Comparison of ENCODE assay signal across 33 mouse cellular contexts in genomic region chr3:95806677-95807076, GRCm38 (mm10).
"Had no signal": no experiment of that assay in that cellular context is flagged by ENCODE, and none has a peak within 500 bp of the region (broad histone marks: within the 10 kb centered on the region; RNA-seq: fewer than 3 reads in every experiment).

No protein-coding gene starts in this region.

- H3K4me1 ChIP-seq: heart, embryonic 10.5 days; hindbrain, embryonic 10.5 days; hindbrain, embryonic 12.5 days; hindbrain, embryonic 13.5 days; hindbrain, embryonic 15.5 days; kidney, embryonic 15.5 days had no signal

- H3K4me2 ChIP-seq: heart, embryonic 11.5 days; heart, embryonic 12.5 days; heart, embryonic 13.5 days; heart, embryonic 15.5 days; hindbrain, embryonic 12.5 days; hindbrain, embryonic 13.5 days; hindbrain, embryonic 14.5 days; hindbrain, embryonic 15.5 days; kidney, embryonic 15.5 days had no signal

- H3K4me3 ChIP-seq: heart, embryonic 10.5 days; heart, embryonic 12.5 days; heart, embryonic 13.5 days; heart, embryonic 15.5 days; hindbrain, embryonic 10.5 days; hindbrain, embryonic 12.5 days; hindbrain, embryonic 13.5 days; hindbrain, embryonic 15.5 days; kidney, embryonic 15.5 days; layer of hippocampus, adult 2 months; left cerebral cortex, adult 2 months had no signal

- ATAC-seq: hindbrain, embryonic 16.5 days; hindbrain, postnatal 0 days; inflammation-experienced regulatory T-cells, adult 6 months; intestine, postnatal 0 days had no signal

- H3K9ac ChIP-seq: heart, embryonic 12.5 days; heart, embryonic 13.5 days; heart, embryonic 15.5 days; hindbrain, embryonic 12.5 days; hindbrain, embryonic 13.5 days; hindbrain, embryonic 14.5 days; hindbrain, embryonic 15.5 days; kidney, embryonic 15.5 days had no signal

- H3K27ac ChIP-seq: heart, embryonic 10.5 days; heart, embryonic 13.5 days; heart, embryonic 15.5 days; hindbrain, embryonic 10.5 days; hindbrain, embryonic 12.5 days; hindbrain, embryonic 13.5 days; hindbrain, embryonic 14.5 days; hindbrain, embryonic 15.5 days; hindbrain, postnatal 0 days; kidney, embryonic 15.5 days; kidney, postnatal 0 days; layer of hippocampus, adult 2 months; left cerebral cortex, adult 2 months had no signal

- H3K27me3 ChIP-seq: heart, embryonic 12.5 days; heart, embryonic 13.5 days; heart, embryonic 15.5 days; hindbrain, embryonic 12.5 days; hindbrain, embryonic 13.5 days; hindbrain, embryonic 15.5 days; kidney, embryonic 15.5 days had no signal

- H3K9me3 ChIP-seq: heart, embryonic 10.5 days; heart, embryonic 12.5 days; heart, embryonic 13.5 days; heart, embryonic 15.5 days; hindbrain, embryonic 10.5 days; hindbrain, embryonic 12.5 days; hindbrain, embryonic 13.5 days; hindbrain, embryonic 15.5 days; kidney, embryonic 15.5 days had no signal

- DNase-seq: heart, postnatal 10 days; heart, postnatal 14 days; heart, postnatal 4 days; kidney, adult 11 months; kidney, adult 18-20 months; kidney, adult 2 months; kidney, adult 8-10 months; kidney, adult 9 months; kidney, postnatal 10 days; kidney, postnatal 14 days; kidney, postnatal 25 days; kidney, postnatal 36 days; kidney, postnatal 4 days; layer of hippocampus, adult 9-11 months; layer of hippocampus, postnatal 36 days had no signal
